Mouse (Mus musculus) megakaryocyte-erythroid progenitor cell, adult 5-6 weeks (primary cell): ENCODE measurements around the gene Gm11937. TPM values are rescaled to one million over a fixed set of nuclear protein-coding genes. Genes with fewer than 3 reads are reported as not detected.

Experiments used
- ATAC-seq: replicated peaks from 2 replicates; pipeline ENCODE4 v1.8.0; 2016; ENCODE audit warnings: mild to moderate bottlenecking, inconsistent platforms; ENCODE audit not compliant: severe bottlenecking, poor library complexity, low FRiP score, low TSS enrichment
- total RNA-seq, 2 experiments: library from RNA; stranded (forward) in 1 of 2; stranded (reverse) in 1 of 2; fragments of 200-1000, 215-1000 nt in 1 of 2; fragments of >200 nt in 1 of 2; fragmentation: Nextera tagmentation in 1 of 2; gene quantifications; 2 replicates each; pipeline ENCODE4 v1.2.3; 2014 to 2017

The Gm11937 gene
- total RNA-seq, 2 experiments from 2014 or later = not detected

DNA sequence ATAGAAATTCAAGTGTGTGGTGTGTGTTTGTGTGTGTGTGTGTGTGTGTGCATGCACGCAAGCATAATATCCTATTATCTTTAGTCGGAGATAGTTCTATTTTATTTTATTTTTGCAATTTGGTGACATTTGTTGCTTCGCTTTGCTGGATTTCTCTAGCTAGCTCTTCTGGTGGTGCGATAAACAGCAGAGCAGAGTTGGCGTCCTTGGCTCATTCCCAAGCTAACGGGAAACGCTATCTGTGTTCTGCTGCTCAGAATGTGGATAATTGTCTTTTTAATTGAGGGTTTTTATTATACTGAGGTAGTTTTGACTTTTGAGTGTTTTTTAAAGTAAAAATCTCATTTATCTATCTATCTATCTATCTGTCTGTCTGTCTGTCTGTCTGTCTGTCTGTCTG, 24.9 kb downstream of the Gm11937 start:
- ATAC-seq = no peak

GRCm38 (mm10) chr11:99583245-99583704, 26.7 kb downstream of the Gm11937 start, which contains the start of gene Krtap1-4:
TSS of gene Krtap1-4 (minus strand) at chr11:99583654.
- ATAC-seq = no peak

DNA sequence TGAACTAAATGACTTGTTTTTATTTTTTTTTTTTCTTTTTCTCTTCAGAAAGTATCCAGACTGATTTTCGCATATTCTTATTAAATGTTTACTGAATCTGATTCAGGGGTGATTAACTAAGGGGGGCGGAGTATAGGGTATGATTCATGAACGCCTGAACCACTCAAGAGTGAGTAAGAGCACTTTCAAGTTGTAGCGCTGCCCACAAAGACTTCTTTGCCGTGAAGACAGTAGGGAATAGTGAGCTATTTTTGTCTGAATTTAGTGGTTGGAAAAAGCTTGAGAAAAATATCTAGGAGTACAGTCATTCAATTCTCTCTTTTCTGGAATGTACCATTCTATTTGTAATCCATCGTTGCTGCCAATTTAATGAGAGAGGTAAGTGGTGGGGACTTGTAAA, 28.4 kb downstream of the Gm11937 start:
- ATAC-seq = no peak

- no peak for ATAC-seq
Observed at GRCm38 (mm10) chr11:99581051-99581450, 28.9 kb downstream of the Gm11937 start.

GRCm38 (mm10) chr11:99580636-99581035, 29.4 kb downstream of the Gm11937 start, which contains the start of gene Krtap1-5:
TSS of gene Krtap1-5 (minus strand) at chr11:99581016.
- no peak for ATAC-seq

- peak; percentile 87 for ATAC-seq
Observed at GRCm38 (mm10) chr11:99574106-99574505, 35.9 kb downstream of the Gm11937 start.

DNA sequence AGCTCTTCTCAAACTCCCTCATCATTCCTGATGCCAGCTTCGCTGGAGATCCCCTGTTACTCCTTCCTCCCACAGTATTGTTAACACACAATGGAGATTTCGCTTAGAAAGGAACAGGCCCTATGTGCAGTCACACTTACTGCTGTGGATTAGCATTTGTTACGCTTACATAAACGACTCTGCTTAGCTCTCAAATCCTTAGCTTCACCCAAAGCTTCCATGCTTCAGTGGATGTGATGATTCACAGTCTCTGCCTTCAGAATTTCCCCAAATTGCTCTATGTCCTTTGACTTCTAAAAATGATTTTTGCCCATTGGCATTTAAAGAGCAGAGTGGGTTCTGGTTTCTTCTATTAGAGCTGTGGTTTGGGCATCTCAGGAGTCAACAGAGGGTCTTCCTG, 36.8 kb downstream of the Gm11937 start:
- no peak for ATAC-seq

DNA sequence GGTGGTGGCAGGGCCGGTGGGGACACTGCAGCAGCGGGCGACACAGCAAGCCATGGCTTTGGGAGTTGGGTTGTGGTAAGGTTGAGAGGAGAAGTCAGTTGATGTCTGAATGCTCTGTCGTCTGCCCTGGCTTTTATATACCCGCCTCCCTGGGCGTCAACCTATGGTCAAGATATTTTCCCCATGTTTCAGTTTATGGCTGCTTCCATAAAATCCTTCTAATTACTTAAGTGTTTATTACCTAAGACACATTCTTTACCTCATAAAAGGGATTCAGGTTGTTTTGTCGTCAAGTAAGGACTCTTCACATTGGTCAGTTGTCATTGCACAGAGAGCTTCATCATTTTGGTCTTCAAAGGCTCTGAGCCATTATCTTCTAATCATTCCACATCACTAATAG, 43.5 kb downstream of the Gm11937 start, which contains the start of gene Krtap3-1:
Krtap3-1 (minus strand) TSS at position 101 of the 400 bp plus-strand sequence.
- ATAC-seq = no peak

- ATAC-seq = no peak
Observed at GRCm38 (mm10) chr11:99562580-99562979, 47.4 kb downstream of the Gm11937 start.

Other genes starting within 250 kb of the Gm11937 start
Only the 30 nearest of the 37 such genes appear.
- gene Krt12, start 187.9 kb downstream of the Gm11937 start, total RNA-seq (2014; fragmentation: Nextera tagmentation) = not detected in 2 replicates
- gene Krt12, start 187.9 kb downstream of the Gm11937 start, total RNA-seq (2017) = not detected in 2 replicates
- gene Krt20, start 172.0 kb downstream of the Gm11937 start, total RNA-seq (2014; fragmentation: Nextera tagmentation) = not detected in 2 replicates
- not detected in 2 replicates for gene Krt20, start 172.0 kb downstream of the Gm11937 start, total RNA-seq (2017)
- gene Krt23, start 117.1 kb downstream of the Gm11937 start, total RNA-seq (2014; fragmentation: Nextera tagmentation) = not detected in 2 replicates
- not detected in 2 replicates for gene Krt23, start 117.1 kb downstream of the Gm11937 start, total RNA-seq (2017)
- not detected in 2 replicates for gene Krt39, start 88.9 kb downstream of the Gm11937 start, total RNA-seq (2014; fragmentation: Nextera tagmentation)
- gene Krt39, start 88.9 kb downstream of the Gm11937 start, total RNA-seq (2017) = not detected in 2 replicates
- not detected in 2 replicates for gene Krt40, start 67.0 kb downstream of the Gm11937 start, total RNA-seq (2014; fragmentation: Nextera tagmentation)
- gene Krt40, start 67.0 kb downstream of the Gm11937 start, total RNA-seq (2017) = not detected in 2 replicates
- not detected in 2 replicates for gene Krtap3-3, start 59.3 kb downstream of the Gm11937 start, total RNA-seq (2014; fragmentation: Nextera tagmentation)
- gene Krtap3-3, start 59.3 kb downstream of the Gm11937 start, total RNA-seq (2017) = not detected in 2 replicates
- gene Krtap3-2, start 53.3 kb downstream of the Gm11937 start, total RNA-seq (2014; fragmentation: Nextera tagmentation) = not detected in 2 replicates
- not detected in 2 replicates for gene Krtap3-2, start 53.3 kb downstream of the Gm11937 start, total RNA-seq (2017)
- gene Gm11939, start 50.7 kb downstream of the Gm11937 start, total RNA-seq (2014; fragmentation: Nextera tagmentation) = not detected in 2 replicates
- gene Gm11939, start 50.7 kb downstream of the Gm11937 start, total RNA-seq (2017) = not detected in 2 replicates
- gene Krtap3-1, start 43.6 kb downstream of the Gm11937 start, total RNA-seq (2014; fragmentation: Nextera tagmentation) = not detected in 2 replicates
- gene Krtap3-1, start 43.6 kb downstream of the Gm11937 start, total RNA-seq (2017) = not detected in 2 replicates
- not detected in 2 replicates for gene Krtap1-5, start 29.2 kb downstream of the Gm11937 start, total RNA-seq (2014; fragmentation: Nextera tagmentation)
- gene Krtap1-5, start 29.2 kb downstream of the Gm11937 start, total RNA-seq (2017) = not detected in 2 replicates
- gene Krtap1-4, start 26.5 kb downstream of the Gm11937 start, total RNA-seq (2014; fragmentation: Nextera tagmentation) = not detected in 2 replicates
- gene Krtap1-4, start 26.5 kb downstream of the Gm11937 start, total RNA-seq (2017) = not detected in 2 replicates
- gene Krtap1-3, start 18.9 kb downstream of the Gm11937 start, total RNA-seq (2014; fragmentation: Nextera tagmentation) = not detected in 2 replicates
- not detected in 2 replicates for gene Krtap1-3, start 18.9 kb downstream of the Gm11937 start, total RNA-seq (2017)
- not detected in 2 replicates for gene Krtap9-3, start 12.1 kb downstream of the Gm11937 start, total RNA-seq (2014; fragmentation: Nextera tagmentation)
- gene Krtap9-3, start 12.1 kb downstream of the Gm11937 start, total RNA-seq (2017) = not detected in 2 replicates
- not detected in 2 replicates for gene Gm11938, start 6.9 kb downstream of the Gm11937 start, total RNA-seq (2014; fragmentation: Nextera tagmentation)
- gene Gm11938, start 6.9 kb downstream of the Gm11937 start, total RNA-seq (2017) = not detected in 2 replicates
- gene Krtap2-4, start 4.7 kb upstream of the Gm11937 start, total RNA-seq (2014; fragmentation: Nextera tagmentation) = not detected in 2 replicates
- not detected in 2 replicates for gene Krtap2-4, start 4.7 kb upstream of the Gm11937 start, total RNA-seq (2017)
- not detected in 2 replicates for gene Gm11562, start 10.2 kb upstream of the Gm11937 start, total RNA-seq (2014; fragmentation: Nextera tagmentation)
- gene Gm11562, start 10.2 kb upstream of the Gm11937 start, total RNA-seq (2017) = not detected in 2 replicates
- gene Krtap4-1, start 18.0 kb upstream of the Gm11937 start, total RNA-seq (2014; fragmentation: Nextera tagmentation) = not detected in 2 replicates
- gene Krtap4-1, start 18.0 kb upstream of the Gm11937 start, total RNA-seq (2017) = not detected in 2 replicates
- gene Krtap4-2, start 24.9 kb upstream of the Gm11937 start, total RNA-seq (2014; fragmentation: Nextera tagmentation) = not detected in 2 replicates
- gene Krtap4-2, start 24.9 kb upstream of the Gm11937 start, total RNA-seq (2017) = not detected in 2 replicates
- not detected in 2 replicates for gene Krtap4-7, start 33.9 kb upstream of the Gm11937 start, total RNA-seq (2014; fragmentation: Nextera tagmentation)
- gene Krtap4-7, start 33.9 kb upstream of the Gm11937 start, total RNA-seq (2017) = not detected in 2 replicates
- not detected in 2 replicates for gene Gm11555, start 40.0 kb upstream of the Gm11937 start, total RNA-seq (2014; fragmentation: Nextera tagmentation)
- not detected in 2 replicates for gene Gm11555, start 40.0 kb upstream of the Gm11937 start, total RNA-seq (2017)
- gene Gm11563, start 48.8 kb upstream of the Gm11937 start, total RNA-seq (2014; fragmentation: Nextera tagmentation) = not detected in 2 replicates
- not detected in 2 replicates for gene Gm11563, start 48.8 kb upstream of the Gm11937 start, total RNA-seq (2017)
- gene Krtap4-6, start 55.8 kb upstream of the Gm11937 start, total RNA-seq (2014; fragmentation: Nextera tagmentation) = not detected in 2 replicates
- gene Krtap4-6, start 55.8 kb upstream of the Gm11937 start, total RNA-seq (2017) = not detected in 2 replicates
- not detected in 2 replicates for gene Gm14190, start 80.6 kb upstream of the Gm11937 start, total RNA-seq (2014; fragmentation: Nextera tagmentation)
- gene Gm14190, start 80.6 kb upstream of the Gm11937 start, total RNA-seq (2017) = not detected in 2 replicates
- gene Gm14180, start 124.1 kb upstream of the Gm11937 start, total RNA-seq (2014; fragmentation: Nextera tagmentation) = not detected in 2 replicates
- not detected in 2 replicates for gene Gm14180, start 124.1 kb upstream of the Gm11937 start, total RNA-seq (2017)
- gene Gm11595, start 162.7 kb upstream of the Gm11937 start, total RNA-seq (2014; fragmentation: Nextera tagmentation) = not detected in 2 replicates
- not detected in 2 replicates for gene Gm11595, start 162.7 kb upstream of the Gm11937 start, total RNA-seq (2017)
- not detected in 2 replicates for gene Krtap4-8, start 170.5 kb upstream of the Gm11937 start, total RNA-seq (2014; fragmentation: Nextera tagmentation)
- not detected in 2 replicates for gene Krtap4-8, start 170.5 kb upstream of the Gm11937 start, total RNA-seq (2017)
- gene Krtap4-9, start 175.0 kb upstream of the Gm11937 start, total RNA-seq (2014; fragmentation: Nextera tagmentation) = not detected in 2 replicates
- gene Krtap4-9, start 175.0 kb upstream of the Gm11937 start, total RNA-seq (2017) = not detected in 2 replicates
- not detected in 2 replicates for gene Gm11596, start 183.3 kb upstream of the Gm11937 start, total RNA-seq (2014; fragmentation: Nextera tagmentation)
- not detected in 2 replicates for gene Gm11596, start 183.3 kb upstream of the Gm11937 start, total RNA-seq (2017)
- not detected in 2 replicates for gene Gm11569, start 188.7 kb upstream of the Gm11937 start, total RNA-seq (2014; fragmentation: Nextera tagmentation)
- not detected in 2 replicates for gene Gm11569, start 188.7 kb upstream of the Gm11937 start, total RNA-seq (2017)
- not detected in 2 replicates for gene Gm11554, start 194.3 kb upstream of the Gm11937 start, total RNA-seq (2014; fragmentation: Nextera tagmentation)
- gene Gm11554, start 194.3 kb upstream of the Gm11937 start, total RNA-seq (2017) = not detected in 2 replicates